ENCODE assay signal across 31 mouse cellular contexts in the genomic region with DNA sequence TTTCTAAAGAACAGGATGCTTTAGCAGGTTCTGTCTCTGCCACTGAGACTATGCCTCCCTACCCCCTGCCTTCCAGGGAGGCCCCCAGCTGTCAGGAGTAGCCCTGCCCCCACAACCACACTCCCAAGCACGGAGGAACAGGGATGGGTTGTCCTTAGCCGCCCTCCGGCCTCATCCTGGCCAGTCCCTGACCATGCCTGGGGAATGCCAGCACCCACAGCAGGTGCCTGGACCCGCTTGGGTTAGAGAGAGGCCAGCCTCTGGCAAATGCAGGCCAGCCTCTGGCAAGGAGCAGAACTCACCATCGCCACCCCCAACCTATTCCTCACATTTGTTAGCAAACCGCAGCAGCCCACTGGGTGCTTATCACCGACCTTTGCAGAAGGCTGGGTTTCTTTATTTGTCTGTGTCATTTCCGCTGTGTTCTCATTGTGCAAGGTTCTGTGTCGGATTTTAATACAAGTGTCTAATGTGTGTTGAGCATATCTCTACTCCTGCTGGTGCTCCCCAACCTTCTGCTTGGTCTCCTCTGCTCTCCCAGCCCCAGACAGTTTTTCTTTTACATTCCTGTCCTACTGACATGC. TPM values are rescaled to one million over a fixed set of nuclear protein-coding genes. Genes with fewer than 3 reads are reported as not detected.
DNase-seq lines count a peak whose midpoint lies in the region; ATAC-seq and TF ChIP-seq lines count a peak whose summit lies in the region.
"Had no signal": no experiment of that assay in that cellular context is flagged by ENCODE, and none has a peak within 500 bp of the region (broad histone marks: within the 10 kb centered on the region; RNA-seq: fewer than 3 reads in every experiment).

No protein-coding gene starts in this region.

- WGBS in liver, postnatal 0 days (ENCODE audit: insufficient replicate concordance) = 48% methylated on average over 9 of the region's 9 CpGs
- 53% methylated on average over 9 of the region's 9 CpGs for WGBS in hindbrain, embryonic 10.5 days

- DNase-seq in cerebellum, postnatal 25 days = peak; percentile 32 to 33
- no peak for DNase-seq in cerebellum, adult 8-10 months
- DNase-seq in 416B (ENCODE audit: low read depth) = peak; percentile 35
- DNase-seq in gastrocnemius, adult 18-20 months (ENCODE audit: low spot score) = peak; percentile 68
- peak; percentile 80 for DNase-seq in gastrocnemius, postnatal 25 days
- no peak for DNase-seq in liver, postnatal 0 days
- no peak for DNase-seq in hindbrain, embryonic 10.5 days (ENCODE audit: low spot score)
- DNase-seq: adrenal gland, adult 2 months; heart, postnatal 14 days; kidney, adult 9 months; kidney, postnatal 10 days; layer of hippocampus, adult 9-11 months; right cerebral cortex, postnatal 25 days; spleen, adult 18-20 months; thymus, adult 2 months had no signal

- peaks cover 20% of the 10 kb centered on the region for H3K27me3 ChIP-seq in liver, postnatal 0 days (ENCODE audit: insufficient read depth, low read length)
- H3K27me3 ChIP-seq in hindbrain, embryonic 10.5 days (ENCODE audit: insufficient read depth, poor library complexity, severe bottlenecking) = peaks cover 49% of the 10 kb centered on the region

- no peaks in the 10 kb centered on the region for H3K9me3 ChIP-seq in liver, postnatal 0 days (ENCODE audit: low read length)
- H3K9me3 ChIP-seq in hindbrain, embryonic 10.5 days = no peaks in the 10 kb centered on the region
- H3K9me3 ChIP-seq: embryonic facial prominence, embryonic 13.5 days; intestine, embryonic 15.5 days; liver, embryonic 15.5 days; lung, embryonic 15.5 days; midbrain, embryonic 10.5 days; midbrain, embryonic 15.5 days had no signal

- H3K9ac ChIP-seq in liver, postnatal 0 days (replicated peaks) = no peak overlapping the region
- H3K9ac ChIP-seq: embryonic facial prominence, embryonic 13.5 days; intestine, embryonic 15.5 days; liver, embryonic 15.5 days; lung, embryonic 15.5 days; midbrain, embryonic 15.5 days had no signal

- ATAC-seq in liver, postnatal 0 days = no peak
- ATAC-seq: activated CD4-positive, CD25-positive, alpha-beta regulatory T cell, adult 4 months; forebrain, embryonic 16.5 days; hindbrain, embryonic 16.5 days; intestine, embryonic 15.5 days; midbrain, embryonic 15.5 days had no signal

- no peak overlapping the region for H3K27ac ChIP-seq in liver, postnatal 0 days (ENCODE audit: low read depth)
- no peak overlapping the region for H3K27ac ChIP-seq in hindbrain, embryonic 10.5 days
- H3K27ac ChIP-seq: embryonic facial prominence, embryonic 13.5 days; intestine, embryonic 15.5 days; liver, embryonic 15.5 days; lung, embryonic 15.5 days; midbrain, embryonic 10.5 days; midbrain, embryonic 15.5 days had no signal

- H3K4me1 ChIP-seq in liver, postnatal 0 days (ENCODE audit: insufficient read depth) = no peaks in the 10 kb centered on the region
- H3K4me1 ChIP-seq in hindbrain, embryonic 10.5 days (replicated peaks) = peaks cover 10% of the 10 kb centered on the region
- H3K4me1 ChIP-seq: intestine, embryonic 15.5 days; liver, embryonic 15.5 days; lung, embryonic 15.5 days had no signal

- no peak overlapping the region for H3K4me3 ChIP-seq in liver, postnatal 0 days (ENCODE audit: low read depth, low read length)
- H3K4me3 ChIP-seq in hindbrain, embryonic 10.5 days = no peak overlapping the region
- H3K4me3 ChIP-seq: embryonic facial prominence, embryonic 13.5 days; erythroblast, embryonic 14.5 days; intestine, embryonic 15.5 days; liver, embryonic 15.5 days; lung, embryonic 15.5 days; midbrain, embryonic 10.5 days; midbrain, embryonic 15.5 days had no signal

- H3K4me2 ChIP-seq in liver, postnatal 0 days (ENCODE audit: low read depth, low read length) = no peak overlapping the region
- H3K4me2 ChIP-seq: embryonic facial prominence, embryonic 13.5 days; intestine, embryonic 15.5 days; liver, embryonic 15.5 days; lung, embryonic 15.5 days; midbrain, embryonic 15.5 days had no signal

- TF ChIP-seq EP300 in liver, postnatal 0 days (IDR thresholded peaks at IDR 0.05; ENCODE audit: low read depth) = no peak

- no peak for TF ChIP-seq CTCF in liver, postnatal 0 days (IDR thresholded peaks at IDR 0.05; ENCODE audit: low read depth)

- H3K36me3 ChIP-seq in liver, postnatal 0 days (replicated peaks; ENCODE audit: insufficient read depth, low read length) = no peaks in the 10 kb centered on the region
- H3K36me3 ChIP-seq in hindbrain, embryonic 10.5 days = no peaks in the 10 kb centered on the region
- H3K36me3 ChIP-seq: embryonic facial prominence, embryonic 13.5 days; intestine, embryonic 15.5 days; liver, embryonic 15.5 days; lung, embryonic 15.5 days; midbrain, embryonic 10.5 days; midbrain, embryonic 15.5 days had no signal

RNA-seq across cellular contexts. Expression of gene Myod1, which starts 26.1 kb away (rescaled TPM):
- 10 to 100 TPM; 14.9 to 15.5 TPM for total RNA-seq in gastrocnemius, adult 18-20 months (2021)
- total RNA-seq in gastrocnemius, postnatal 25 days (2021) = 10 to 100 TPM; 17.7 to 17.8 TPM
- 0.09 TPM in 1 of 2 replicates, not detected in the other for polyA plus RNA-seq in liver, postnatal 0 days (2015; fragmentation: Nextera tagmentation; extraction: Ambion mirVana)
- polyA plus RNA-seq in hindbrain, embryonic 10.5 days (2016; fragmentation: Nextera tagmentation; extraction: Ambion mirVana) = 0.18 and 0.25 TPM in 2 replicates
- total RNA-seq: adrenal gland, adult 2 months; heart, postnatal 14 days; left cerebral cortex, postnatal 10 days; liver, adult 2 months; megakaryocyte progenitor cell, adult 5-6 weeks; neutrophil, adult 5-6 weeks had no signal
- polyA plus RNA-seq: activated CD4-positive, CD25-positive, alpha-beta regulatory T cell, adult 4 months; adrenal gland, adult 2 months; erythroblast, embryonic 14.5 days; forebrain, embryonic 11.5 days; heart, embryonic 14.5 days; liver, adult 2 months; midbrain, embryonic 10.5 days had no signal

RNA-seq across cellular contexts. Expression of gene Kcnc1, which starts 46.1 kb away (rescaled TPM):
- total RNA-seq in gastrocnemius, adult 18-20 months (2021) = 10 to 100 TPM; 59.0 to 67.2 TPM
- 10 to 100 TPM; 50.0 to 65.5 TPM for total RNA-seq in gastrocnemius, postnatal 25 days (2021)
- 0.07 TPM in 1 of 2 replicates, not detected in the other for polyA plus RNA-seq in liver, postnatal 0 days (2015; fragmentation: Nextera tagmentation; extraction: Ambion mirVana)
- polyA plus RNA-seq in hindbrain, embryonic 10.5 days (2016; fragmentation: Nextera tagmentation; extraction: Ambion mirVana) = 0.83 and 2.3 TPM in 2 replicates
- polyA plus RNA-seq: activated CD4-positive, CD25-positive, alpha-beta regulatory T cell, adult 4 months; heart, embryonic 14.5 days; liver, adult 2 months; liver, embryonic 15.5 days had no signal

Comparison
In these comparisons a context has a peak if more than half of its experiments do, and no peak if none do; other contexts are left out.
1. DNase-seq: peak in cerebellum, postnatal 25 days (2 of 2), 416B (single experiment), gastrocnemius, adult 18-20 months (single experiment) and gastrocnemius, postnatal 25 days (single experiment); none in cerebellum, adult 8-10 months (single experiment), liver, postnatal 0 days (single experiment) and hindbrain, embryonic 10.5 days (single experiment).